Mouse (Mus musculus) activated CD4-positive, CD25-positive, alpha-beta regulatory T cell, adult 9 weeks (primary cell): ENCODE measurements around the gene Habp2. TPM values are rescaled to one million over a fixed set of nuclear protein-coding genes. Genes with fewer than 3 reads are reported as not detected.

ENCODE experiments used
- polyA plus RNA-seq: library from polyadenylated mRNA; unstranded; fragments of 100-300 nt; shearing (Covaris generic); gene quantifications from one replicate; pipeline ENCODE4 v1.2.1, GENCODE M21; 2017

Habp2 gene
- polyA plus RNA-seq = not detected

DNA sequence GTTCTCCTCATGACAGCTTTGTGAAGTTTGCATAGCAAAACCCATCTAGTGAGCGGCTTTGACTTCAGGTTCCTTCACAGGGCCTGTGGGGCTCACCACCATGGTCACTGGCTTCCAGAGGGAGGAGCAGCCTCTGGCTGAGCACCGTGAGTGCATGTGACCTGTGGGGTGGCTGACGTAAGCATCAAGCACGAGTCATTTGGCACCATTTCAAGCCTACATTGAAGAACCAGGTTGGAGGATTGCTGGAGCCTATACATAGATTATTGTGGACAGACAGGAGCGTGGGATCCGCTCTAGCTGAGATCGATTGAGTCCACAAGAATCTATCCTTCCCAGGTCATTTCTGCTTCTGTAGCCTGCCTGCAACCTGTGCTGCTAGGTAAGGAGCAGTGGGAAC is at the start of gene Habp2:
Gene Habp2, plus strand, starts transcription at position 272 of the 400 bp plus-strand sequence.

Other genes with a start within 250 kb of the Habp2 start
- gene Nrap, start 102.9 kb downstream of the Habp2 start, polyA plus RNA-seq = 0.11 TPM
- gene Casp7, start 110.0 kb downstream of the Habp2 start, polyA plus RNA-seq = 46.7 TPM
- gene Plekhs1, start 174.5 kb downstream of the Habp2 start, polyA plus RNA-seq = not detected